Mouse (Mus musculus): ENCODE results near the gene Ttc28.

DNA sequence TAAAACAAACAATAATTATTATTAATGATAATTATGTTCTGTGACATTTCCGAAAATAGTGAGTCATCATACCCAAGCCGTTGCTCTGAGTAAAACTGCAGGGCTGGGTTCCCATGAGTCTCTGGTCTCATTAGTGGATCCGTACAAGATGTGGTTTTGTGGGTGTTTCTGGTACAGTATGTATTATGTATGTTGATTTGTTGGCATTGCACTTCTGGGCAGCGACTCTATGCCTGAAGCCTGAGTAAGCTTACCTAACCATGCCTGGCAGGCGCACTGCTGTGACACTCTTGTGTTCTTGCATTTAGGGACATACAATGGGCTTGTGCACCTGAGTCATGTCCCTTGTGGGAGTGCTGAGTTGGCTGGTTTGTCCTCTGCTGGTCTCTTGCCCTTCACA, 190.3 kb downstream of the Ttc28 start:
- TF ChIP-seq EP300 (IDR thresholded peaks at IDR 0.05; ENCODE audit: low read depth) (no peak), CTCF (IDR thresholded peaks at IDR 0.05; ENCODE audit: low read depth) (no peak)
